Mouse (Mus musculus) bone marrow, adult 2 months (tissue): ENCODE data around the gene Zgrf1.

Experiments used
- CTCF ChIP-seq: fragments of 200-500 bp; IDR thresholded peaks from 2 replicates; pipeline ENCODE4 v1.5.1; 2011; ENCODE audit warnings: low read length, control low read depth; ENCODE audit not compliant: control insufficient read depth, insufficient read depth
- POLR2A ChIP-seq: fragments of 200-500 bp; IDR thresholded peaks from 2 replicates; pipeline ENCODE4 v1.6.1; 2011; ENCODE audit warnings: low read depth, mild to moderate bottlenecking, control low read depth, low read length, borderline replicate concordance; ENCODE audit not compliant: control insufficient read depth

- TF ChIP-seq CTCF (no peak), POLR2A (no peak)
Observed at GRCm38 (mm10) chr3:127512794-127513335, 40.4 kb upstream of the Zgrf1 start.
